Mouse (Mus musculus): ENCODE results near the gene Kat6b. TPM values are rescaled to one million over a fixed set of nuclear protein-coding genes. Genes with fewer than 3 reads are reported as not detected.
"Not testable (repeated sequence)": the region's sequence is repeated elsewhere in the genome, so short reads cannot be mapped to it uniquely, and the experiment has no call there.

The Kat6b gene
- polyA plus RNA-seq, 1 experiment from 2014 or later = 13.5 TPM

- H3K36me3 ChIP-seq (ENCODE audit: control insufficient read depth, insufficient read depth, low read length) = peaks cover 5% of the 10 kb centered on the region; the same call in 1 of the 2 replicates
- WGBS = 38% methylated on average over 5 of the region's 5 CpGs
- ATAC-seq (ENCODE audit: low FRiP score) (0 out of 2 replicates have a peak, but pooled peaks have one; percentile 67), DNase-seq (ENCODE audit: low spot score, missing footprints) (no peak)
- no peak overlapping the region for H3K27ac ChIP-seq (ENCODE audit: low read depth, low read length)
- H3K4me1 ChIP-seq (ENCODE audit: control insufficient read depth, insufficient read depth, low read length) = no peaks in the 10 kb centered on the region
- no peak overlapping the region for H3K9ac ChIP-seq (ENCODE audit: low read length)
- H3K9me3 ChIP-seq (ENCODE audit: control insufficient read depth, low read length) = no peaks in the 10 kb centered on the region
- no peaks in the 10 kb centered on the region for H3K27me3 ChIP-seq (ENCODE audit: control insufficient read depth, insufficient read depth, low read length)
- no peak overlapping the region for H3K4me2 ChIP-seq
- H3K4me3 ChIP-seq (ENCODE audit: low read depth, low read length) = no peak overlapping the region
These were observed 178.4 kb downstream of the Kat6b start for GRCm38 (mm10) chr14:21659652-21660051.

- no peak for ATAC-seq (ENCODE audit: low FRiP score)
- Histone ChIP-seq H3K4me2 (no peak overlapping the region), H3K9ac (ENCODE audit: low read length) (no peak overlapping the region), H3K27ac (ENCODE audit: low read depth, low read length) (no peak overlapping the region), H3K4me3 (ENCODE audit: low read depth, low read length) (no peak overlapping the region), H3K4me1 (ENCODE audit: control insufficient read depth, insufficient read depth, low read length) (no peaks in the 10 kb centered on the region), H3K27me3 (ENCODE audit: control insufficient read depth, insufficient read depth, low read length) (no peaks in the 10 kb centered on the region), H3K36me3 (ENCODE audit: control insufficient read depth, insufficient read depth, low read length) (peaks cover 5% of the 10 kb centered on the region; the same call in 1 of the 2 replicates), H3K9me3 (ENCODE audit: control insufficient read depth, low read length) (no peaks in the 10 kb centered on the region)
- no peak for DNase-seq (ENCODE audit: low spot score, missing footprints)
- WGBS = 87% methylated on average over 8 of the region's 8 CpGs
These were observed 181.4 kb downstream of the Kat6b start for GRCm38 (mm10) chr14:21662465-21663142.

GRCm38 (mm10) chr14:21669218-21669617 lies 188.0 kb downstream of the Kat6b start:
- no peak overlapping the region for H3K27ac ChIP-seq (ENCODE audit: low read depth, low read length)
- no peaks in the 10 kb centered on the region for H3K9me3 ChIP-seq (ENCODE audit: control insufficient read depth, low read length)
- WGBS = 95% methylated on average over 11 of the region's 11 CpGs
- peaks cover 10% of the 10 kb centered on the region; the same call in 1 of the 2 replicates for H3K36me3 ChIP-seq (ENCODE audit: control insufficient read depth, insufficient read depth, low read length)
- H3K27me3 ChIP-seq (ENCODE audit: control insufficient read depth, insufficient read depth, low read length) = no peaks in the 10 kb centered on the region
- no peak overlapping the region for H3K9ac ChIP-seq (ENCODE audit: low read length)
- DNase-seq (ENCODE audit: low spot score, missing footprints) (no peak), ATAC-seq (ENCODE audit: low FRiP score) (no peak)
- no peak overlapping the region for H3K4me2 ChIP-seq
- H3K4me1 ChIP-seq (ENCODE audit: control insufficient read depth, insufficient read depth, low read length) = no peaks in the 10 kb centered on the region
- no peak overlapping the region for H3K4me3 ChIP-seq (ENCODE audit: low read depth, low read length)

- ATAC-seq (ENCODE audit: low FRiP score) (no peak), DNase-seq (ENCODE audit: low spot score, missing footprints) (no peak)
- no peaks in the 10 kb centered on the region for H3K4me1 ChIP-seq (ENCODE audit: control insufficient read depth, insufficient read depth, low read length)
- H3K9me3 ChIP-seq (ENCODE audit: control insufficient read depth, low read length) = no peaks in the 10 kb centered on the region
- no peak overlapping the region for H3K4me3 ChIP-seq (ENCODE audit: low read depth, low read length)
- H3K27me3 ChIP-seq (ENCODE audit: control insufficient read depth, insufficient read depth, low read length) = no peaks in the 10 kb centered on the region
- H3K27ac ChIP-seq (ENCODE audit: low read depth, low read length) = no peak overlapping the region
- H3K36me3 ChIP-seq (ENCODE audit: control insufficient read depth, insufficient read depth, low read length) = peaks cover 10% of the 10 kb centered on the region; the same call in 1 of the 2 replicates
- H3K4me2 ChIP-seq = no peak overlapping the region
- H3K9ac ChIP-seq (ENCODE audit: low read length) = no peak overlapping the region
- 90% methylated on average over 11 of the region's 11 CpGs for WGBS
These were observed 188.6 kb downstream of the Kat6b start for GRCm38 (mm10) chr14:21669633-21670421.

GRCm38 (mm10) chr14:21670422-21671006 lies 189.3 kb downstream of the Kat6b start:
- not testable (repeated sequence) for H3K4me1 ChIP-seq (ENCODE audit: control insufficient read depth, insufficient read depth, low read length); H3K27me3 ChIP-seq (ENCODE audit: control insufficient read depth, insufficient read depth, low read length); H3K27ac ChIP-seq (ENCODE audit: low read depth, low read length); H3K9ac ChIP-seq (ENCODE audit: low read length); DNase-seq (ENCODE audit: low spot score, missing footprints); H3K4me3 ChIP-seq (ENCODE audit: low read depth, low read length); ATAC-seq (ENCODE audit: low FRiP score); H3K4me2 ChIP-seq; H3K9me3 ChIP-seq (ENCODE audit: control insufficient read depth, low read length)
- H3K36me3 ChIP-seq (ENCODE audit: control insufficient read depth, insufficient read depth, low read length) = peaks cover 10% of the 10 kb centered on the region; the same call in 1 of the 2 replicates
- WGBS = 96% methylated on average over 15 of the region's 15 CpGs

GRCm38 (mm10) chr14:21673100-21673499 lies 191.9 kb downstream of the Kat6b start:
- Histone ChIP-seq H3K27ac (ENCODE audit: low read depth, low read length) (no peak overlapping the region), H3K9me3 (ENCODE audit: control insufficient read depth, low read length) (no peaks in the 10 kb centered on the region), H3K4me2 (no peak overlapping the region), H3K27me3 (ENCODE audit: control insufficient read depth, insufficient read depth, low read length) (no peaks in the 10 kb centered on the region), H3K9ac (ENCODE audit: low read length) (no peak overlapping the region), H3K4me1 (ENCODE audit: control insufficient read depth, insufficient read depth, low read length) (no peaks in the 10 kb centered on the region), H3K36me3 (ENCODE audit: control insufficient read depth, insufficient read depth, low read length) (peaks cover 10% of the 10 kb centered on the region; the same call in 1 of the 2 replicates), H3K4me3 (ENCODE audit: low read depth, low read length) (no peak overlapping the region)
- DNase-seq (ENCODE audit: low spot score, missing footprints) = no peak
- 73% methylated on average over 4 of the region's 4 CpGs for WGBS
- ATAC-seq (ENCODE audit: low FRiP score) = no peak

GRCm38 (mm10) chr14:21674471-21674870 lies 193.2 kb downstream of the Kat6b start:
- WGBS = 81% methylated on average over 5 of the region's 5 CpGs
- DNase-seq (ENCODE audit: low spot score, missing footprints) (no peak), ATAC-seq (ENCODE audit: low FRiP score) (no peak)
- no peaks in the 10 kb centered on the region for H3K4me1 ChIP-seq (ENCODE audit: control insufficient read depth, insufficient read depth, low read length)
- H3K27me3 ChIP-seq (ENCODE audit: control insufficient read depth, insufficient read depth, low read length) = no peaks in the 10 kb centered on the region
- no peaks in the 10 kb centered on the region for H3K9me3 ChIP-seq (ENCODE audit: control insufficient read depth, low read length)
- no peak overlapping the region for H3K4me2 ChIP-seq
- no peak overlapping the region for H3K4me3 ChIP-seq (ENCODE audit: low read depth, low read length)
- H3K9ac ChIP-seq (ENCODE audit: low read length) = no peak overlapping the region
- H3K36me3 ChIP-seq (ENCODE audit: control insufficient read depth, insufficient read depth, low read length) = peaks cover 5% of the 10 kb centered on the region; the same call in 1 of the 2 replicates
- H3K27ac ChIP-seq (ENCODE audit: low read depth, low read length) = no peak overlapping the region

GRCm38 (mm10) chr14:21676223-21676622 lies 195.0 kb downstream of the Kat6b start:
- Histone ChIP-seq H3K36me3 (ENCODE audit: control insufficient read depth, insufficient read depth, low read length) (no peaks in the 10 kb centered on the region), H3K4me3 (ENCODE audit: low read depth, low read length) (no peak overlapping the region), H3K27ac (ENCODE audit: low read depth, low read length) (no peak overlapping the region), H3K4me1 (ENCODE audit: control insufficient read depth, insufficient read depth, low read length) (no peaks in the 10 kb centered on the region), H3K9me3 (ENCODE audit: control insufficient read depth, low read length) (no peaks in the 10 kb centered on the region), H3K27me3 (ENCODE audit: control insufficient read depth, insufficient read depth, low read length) (no peaks in the 10 kb centered on the region), H3K9ac (ENCODE audit: low read length) (no peak overlapping the region), H3K4me2 (no peak overlapping the region)
- ATAC-seq (ENCODE audit: low FRiP score) (no peak), DNase-seq (ENCODE audit: low spot score, missing footprints) (no peak)
- 85% methylated on average over 2 of the region's 2 CpGs for WGBS
